Mouse (Mus musculus) bone marrow, adult 2 months (tissue): Measurements from ENCODE around the gene Cfap206. TPM values are rescaled to one million over a fixed set of nuclear protein-coding genes. Genes with fewer than 3 reads are reported as not detected.

Experiments
- H3K27ac ChIP-seq: fragments of 200-500 bp; 2 replicates; pipeline ENCODE4 v1.5.1; 2012; ENCODE audit warnings: low read depth, mild to moderate bottlenecking, control low read depth, inconsistent platforms, low read length; ENCODE audit not compliant: control insufficient read depth, poor library complexity, insufficient read depth
- H3K4me1 ChIP-seq: fragments of 200-500 bp; 2 replicates; pipeline ENCODE4 v1.6.1; 2011; ENCODE audit warnings: low read length; ENCODE audit not compliant: control insufficient read depth, insufficient read depth
- H3K4me3 ChIP-seq: fragments of 200-500 bp; replicated peaks from 2 replicates; pipeline ENCODE3; 2011; ENCODE audit warnings: mild to moderate bottlenecking, low read depth, low read length, control low read depth; ENCODE audit not compliant: control insufficient read depth
- CTCF ChIP-seq: fragments of 200-500 bp; IDR thresholded peaks from 2 replicates; pipeline ENCODE4 v1.5.1; 2011; ENCODE audit warnings: low read length, control low read depth; ENCODE audit not compliant: control insufficient read depth, insufficient read depth
- POLR2A ChIP-seq: fragments of 200-500 bp; IDR thresholded peaks from 2 replicates; pipeline ENCODE4 v1.6.1; 2011; ENCODE audit warnings: low read depth, mild to moderate bottlenecking, control low read depth, low read length, borderline replicate concordance; ENCODE audit not compliant: control insufficient read depth
- WGBS: fragments of 180-500 bp; shearing (Covaris S2); methylation state at CpG from one replicate; pipeline ENCODE4 v1.1.7; 2018; 5-methylcytosine and 5-hydroxymethylcytosine counted together
- polyA plus RNA-seq: library from polyadenylated mRNA; stranded (reverse); fragments of >200 nt; gene quantifications from 2 replicates; pipeline ENCODE4 v1.2.4, GENCODE M21; 2011; ENCODE audit warnings: low replicate concordance; ENCODE audit not compliant: missing spikeins, insufficient read depth, insufficient read length

Gene Cfap206
- polyA plus RNA-seq, 1 experiment: not detected

GRCm38 (mm10) chr4:34701528-34701927 is 28.5 kb downstream of the Cfap206 start:
- 54% methylated on average over 5 of the region's 5 CpGs for WGBS
- TF ChIP-seq CTCF (peak; percentile 68), POLR2A (no peak)
- Histone ChIP-seq H3K27ac (no peak overlapping the region), H3K4me1 (no peaks in the 10 kb centered on the region), H3K4me3 (no peak overlapping the region)

- 69% methylated on average over 3 of the region's 3 CpGs for WGBS
Observed at GRCm38 (mm10) chr4:34688021-34688420, 42.0 kb downstream of the Cfap206 start.

GRCm38 (mm10) chr4:34686874-34687567 is 43.0 kb downstream of the Cfap206 start, which contains the start of gene Slc35a1:
TSS of gene Slc35a1 (minus strand) at chr4:34687438.
- WGBS: 1% methylated on average over 65 of the region's 65 CpGs

More at GRCm38 (mm10) chr4:34688021-34688420, 42.0 kb downstream of the Cfap206 start:
- no peak overlapping the region for H3K27ac ChIP-seq
- H3K4me1 ChIP-seq: no peaks in the 10 kb centered on the region
- H3K4me3 ChIP-seq: no peak overlapping the region
- TF ChIP-seq POLR2A: no peak
- no peak for TF ChIP-seq CTCF

GRCm38 (mm10) chr4:34680530-34680929 is 49.5 kb downstream of the Cfap206 start:
- H3K4me3 ChIP-seq: no peak overlapping the region
- H3K4me1 ChIP-seq: no peaks in the 10 kb centered on the region
- TF ChIP-seq POLR2A: no peak
- TF ChIP-seq CTCF: no peak
- WGBS: 81% methylated on average over 5 of the region's 5 CpGs
- no peak overlapping the region for H3K27ac ChIP-seq

More at GRCm38 (mm10) chr4:34686874-34687567, 43.0 kb downstream of the Cfap206 start, which contains the start of gene Slc35a1:
- Histone ChIP-seq H3K27ac (peak within 1 kb of the TSS; percentile 76), H3K4me3 (peak within 1 kb of the TSS; percentile 73), H3K4me1 (no peaks in the 10 kb centered on the region)
- TF ChIP-seq POLR2A: peak; percentile 76; the same call in 1 of the 2 replicates
- no peak for TF ChIP-seq CTCF

GRCm38 (mm10) chr4:34673721-34674120 is 56.3 kb downstream of the Cfap206 start:
- Histone ChIP-seq H3K27ac (no peak overlapping the region), H3K4me1 (no peaks in the 10 kb centered on the region), H3K4me3 (no peak overlapping the region)
- WGBS: 88% methylated on average over 5 of the region's 5 CpGs
- no peak for TF ChIP-seq POLR2A
- TF ChIP-seq CTCF: no peak

GRCm38 (mm10) chr4:34667923-34668322 is 62.1 kb downstream of the Cfap206 start:
- Histone ChIP-seq H3K4me3 (no peak overlapping the region), H3K4me1 (no peaks in the 10 kb centered on the region), H3K27ac (no peak overlapping the region)
- WGBS: 81% methylated on average over 5 of the region's 5 CpGs
- no peak for TF ChIP-seq CTCF
- no peak for TF ChIP-seq POLR2A

- TF ChIP-seq CTCF (no peak), POLR2A (no peak)
- no peak overlapping the region for H3K27ac ChIP-seq
- WGBS: 80% methylated on average over 6 of the region's 6 CpGs
- H3K4me3 ChIP-seq: no peak overlapping the region
- no peaks in the 10 kb centered on the region for H3K4me1 ChIP-seq
Observed at GRCm38 (mm10) chr4:34661927-34662326, 68.1 kb downstream of the Cfap206 start.

- Histone ChIP-seq H3K27ac (no peak overlapping the region), H3K4me1 (no peaks in the 10 kb centered on the region), H3K4me3 (no peak overlapping the region)
- TF ChIP-seq POLR2A (no peak), CTCF (no peak)
- 90% methylated on average over 2 of the region's 2 CpGs for WGBS
Observed at GRCm38 (mm10) chr4:34661514-34661913, 68.5 kb downstream of the Cfap206 start.
